Mouse (Mus musculus): ENCODE measurements at regions not wholly inside any gene's neighbourhood (a gene's known extent, or its start where the extent isn't known, plus 50 kb on each side); places are given as distances from the start of the nearest gene placed in this dataset.

GRCm38 (mm10) chr4:89440821-89441220 is 130.0 kb upstream of the Cdkn2b start:
- Histone ChIP-seq H3K4me2 (replicated peaks) (no peak overlapping the region), H3K9me3 (no peaks in the 10 kb centered on the region), H3K27me3 (0 out of 2 replicates have a peak, but pooled peaks cover 4% of the 10 kb centered on the region), H3K36me3 (no peaks in the 10 kb centered on the region), H3K4me1 (peaks cover 9% of the 10 kb centered on the region), H3K27ac (no peak overlapping the region), H3K9ac (no peak overlapping the region), H3K4me3 (no peak overlapping the region)
- 80% methylated on average over 3 of the region's 3 CpGs for WGBS
- ATAC-seq (ENCODE audit: low FRiP score, low read depth) = no peak

GRCm38 (mm10) chr4:89440326-89440725 is 129.5 kb upstream of the Cdkn2b start:
- no peak for ATAC-seq (ENCODE audit: low FRiP score, low read depth)
- no peaks in the 10 kb centered on the region for H3K36me3 ChIP-seq
- no peaks in the 10 kb centered on the region for H3K9me3 ChIP-seq
- no peak overlapping the region for H3K9ac ChIP-seq
- no peak overlapping the region for H3K4me3 ChIP-seq
- 0 out of 2 replicates have a peak, but pooled peaks cover 4% of the 10 kb centered on the region for H3K27me3 ChIP-seq
- peaks cover 4% of the 10 kb centered on the region for H3K4me1 ChIP-seq
- no peak overlapping the region for H3K27ac ChIP-seq
- 71% methylated on average over 4 of the region's 4 CpGs for WGBS
- H3K4me2 ChIP-seq (replicated peaks) = no peak overlapping the region

- Histone ChIP-seq H3K9ac (no peak overlapping the region), H3K4me3 (no peak overlapping the region), H3K4me2 (replicated peaks) (no peak overlapping the region), H3K4me1 (no peaks in the 10 kb centered on the region), H3K9me3 (no peaks in the 10 kb centered on the region), H3K27ac (no peak overlapping the region), H3K27me3 (no peaks in the 10 kb centered on the region), H3K36me3 (no peaks in the 10 kb centered on the region)
- no peak for ATAC-seq (ENCODE audit: low FRiP score, low read depth)
- 88% methylated on average over 2 of the region's 2 CpGs for WGBS
Measured at GRCm38 (mm10) chr4:89438665-89439064, 127.8 kb upstream of the Cdkn2b start.

- Histone ChIP-seq H3K4me3 (no peak overlapping the region), H3K4me2 (replicated peaks) (no peak overlapping the region), H3K36me3 (no peaks in the 10 kb centered on the region), H3K9ac (no peak overlapping the region), H3K4me1 (no peaks in the 10 kb centered on the region), H3K27ac (no peak overlapping the region), H3K27me3 (no peaks in the 10 kb centered on the region), H3K9me3 (no peaks in the 10 kb centered on the region)
- 82% methylated on average over 3 of the region's 3 CpGs for WGBS
- ATAC-seq (ENCODE audit: low FRiP score, low read depth) = no peak
Measured at GRCm38 (mm10) chr4:89436764-89437163, 125.9 kb upstream of the Cdkn2b start.

GRCm38 (mm10) chr4:89434152-89434551 is 123.3 kb upstream of the Cdkn2b start:
- ATAC-seq (ENCODE audit: low FRiP score, low read depth) = no peak
- H3K4me1 ChIP-seq = no peaks in the 10 kb centered on the region
- H3K4me2 ChIP-seq (replicated peaks) = no peak overlapping the region
- WGBS = 86% methylated on average over 3 of the region's 3 CpGs
- no peak overlapping the region for H3K9ac ChIP-seq
- H3K9me3 ChIP-seq = no peaks in the 10 kb centered on the region
- H3K36me3 ChIP-seq = no peaks in the 10 kb centered on the region
- H3K27ac ChIP-seq = no peak overlapping the region
- no peaks in the 10 kb centered on the region for H3K27me3 ChIP-seq
- no peak overlapping the region for H3K4me3 ChIP-seq

GRCm38 (mm10) chr4:89433528-89433927 is 122.7 kb upstream of the Cdkn2b start:
- no peak overlapping the region for H3K4me3 ChIP-seq
- no peak overlapping the region for H3K4me2 ChIP-seq (replicated peaks)
- H3K27me3 ChIP-seq = no peaks in the 10 kb centered on the region
- H3K36me3 ChIP-seq = no peaks in the 10 kb centered on the region
- WGBS = 61% methylated on average over 5 of the region's 5 CpGs
- H3K27ac ChIP-seq = no peak overlapping the region
- H3K9me3 ChIP-seq = no peaks in the 10 kb centered on the region
- ATAC-seq (ENCODE audit: low FRiP score, low read depth) = no peak
- 0 out of 2 replicates have a peak, but pooled peaks cover 2% of the 10 kb centered on the region for H3K4me1 ChIP-seq
- no peak overlapping the region for H3K9ac ChIP-seq

GRCm38 (mm10) chr4:89431520-89431919 is 120.7 kb upstream of the Cdkn2b start:
- ATAC-seq (ENCODE audit: low FRiP score, low read depth) = no peak
- WGBS = 67% methylated on average over 6 of the region's 6 CpGs
- H3K27me3 ChIP-seq = no peaks in the 10 kb centered on the region
- H3K4me2 ChIP-seq (replicated peaks) = no peak overlapping the region
- H3K9ac ChIP-seq = no peak overlapping the region
- H3K27ac ChIP-seq = no peak overlapping the region
- no peaks in the 10 kb centered on the region for H3K9me3 ChIP-seq
- H3K36me3 ChIP-seq = no peaks in the 10 kb centered on the region
- H3K4me1 ChIP-seq = peaks cover 10% of the 10 kb centered on the region; the same call in 1 of the 2 replicates
- H3K4me3 ChIP-seq = no peak overlapping the region

- no peak overlapping the region for H3K27ac ChIP-seq
- no peaks in the 10 kb centered on the region for H3K9me3 ChIP-seq
- no peak overlapping the region for H3K4me2 ChIP-seq (replicated peaks)
- ATAC-seq (ENCODE audit: low FRiP score, low read depth) = 0 out of 2 replicates have a peak, but pooled peaks have one; percentile 4
- no peak overlapping the region for H3K4me3 ChIP-seq
- H3K36me3 ChIP-seq = no peaks in the 10 kb centered on the region
- 76% methylated on average over 1 of the region's 1 CpGs for WGBS
- H3K4me1 ChIP-seq = peaks cover 10% of the 10 kb centered on the region; the same call in 1 of the 2 replicates
- H3K9ac ChIP-seq = no peak overlapping the region
- H3K27me3 ChIP-seq = no peaks in the 10 kb centered on the region
Measured at GRCm38 (mm10) chr4:89428465-89428864, 117.6 kb upstream of the Cdkn2b start.

GRCm38 (mm10) chr4:89427345-89428293 is 116.8 kb upstream of the Cdkn2b start:
- H3K4me2 ChIP-seq (replicated peaks) = no peak overlapping the region
- no peaks in the 10 kb centered on the region for H3K36me3 ChIP-seq
- 44% methylated on average over 9 of the region's 9 CpGs for WGBS
- peaks cover 10% of the 10 kb centered on the region; the same call in 1 of the 2 replicates for H3K4me1 ChIP-seq
- H3K27ac ChIP-seq = no peak overlapping the region
- H3K27me3 ChIP-seq = no peaks in the 10 kb centered on the region
- ATAC-seq (ENCODE audit: low FRiP score, low read depth) = peak; percentile 82
- H3K9me3 ChIP-seq = no peaks in the 10 kb centered on the region
- H3K9ac ChIP-seq = no peak overlapping the region
- H3K4me3 ChIP-seq = no peak overlapping the region

GRCm38 (mm10) chr4:89425916-89426315 is 115.1 kb upstream of the Cdkn2b start:
- Histone ChIP-seq H3K27ac (no peak overlapping the region), H3K4me1 (peaks cover 17% of the 10 kb centered on the region), H3K9ac (no peak overlapping the region), H3K9me3 (no peaks in the 10 kb centered on the region), H3K4me3 (no peak overlapping the region), H3K36me3 (no peaks in the 10 kb centered on the region), H3K4me2 (replicated peaks) (no peak overlapping the region), H3K27me3 (no peaks in the 10 kb centered on the region)
- WGBS = 71% methylated on average over 2 of the region's 2 CpGs
- no peak for ATAC-seq (ENCODE audit: low FRiP score, low read depth)

GRCm38 (mm10) chr4:89421694-89422354 is 111.0 kb upstream of the Cdkn2b start:
- no peak overlapping the region for H3K4me3 ChIP-seq
- H3K27me3 ChIP-seq = no peaks in the 10 kb centered on the region
- no peak overlapping the region for H3K4me2 ChIP-seq (replicated peaks)
- H3K9ac ChIP-seq = no peak overlapping the region
- WGBS = 46% methylated on average over 6 of the region's 6 CpGs
- no peaks in the 10 kb centered on the region for H3K36me3 ChIP-seq
- 0 out of 2 replicates have a peak, but pooled peaks have one; percentile 30 for ATAC-seq (ENCODE audit: low FRiP score, low read depth)
- H3K9me3 ChIP-seq = no peaks in the 10 kb centered on the region
- H3K27ac ChIP-seq = no peak overlapping the region; the same call in 1 of the 2 replicates
- H3K4me1 ChIP-seq = peaks cover 10% of the 10 kb centered on the region

- H3K4me1 ChIP-seq = peaks cover 10% of the 10 kb centered on the region
- H3K36me3 ChIP-seq = no peaks in the 10 kb centered on the region
- H3K27ac ChIP-seq = no peak overlapping the region
- no peak for ATAC-seq (ENCODE audit: low FRiP score, low read depth)
- H3K4me2 ChIP-seq (replicated peaks) = no peak overlapping the region
- no peak overlapping the region for H3K9ac ChIP-seq
- no peaks in the 10 kb centered on the region for H3K9me3 ChIP-seq
- no peak overlapping the region for H3K4me3 ChIP-seq
- 83% methylated on average over 5 of the region's 5 CpGs for WGBS
- no peaks in the 10 kb centered on the region for H3K27me3 ChIP-seq
Measured at GRCm38 (mm10) chr4:89420868-89421267, 110.0 kb upstream of the Cdkn2b start.
